Mouse (Mus musculus): ENCODE data around the gene Flot1. TPM values are rescaled to one million over a fixed set of nuclear protein-coding genes. Genes with fewer than 3 reads are reported as not detected.

Gene Flot1
- polyA plus RNA-seq (2015; fragmentation: Nextera tagmentation; extraction: Ambion mirVana) = 88.3 and 93.1 TPM in 2 replicates

GRCm38 (mm10) chr17:35822964-35823937 lies at the start of gene Flot1:
Gene Flot1, plus strand, starts transcription at chr17:35823230.
- peak; percentile 86 for DNase-seq (ENCODE audit: low spot score)

- no peak for DNase-seq (ENCODE audit: low spot score)
Measured at GRCm38 (mm10) chr17:35776811-35777609, 46.0 kb upstream of the Flot1 start.

GRCm38 (mm10) chr17:35778965-35779364 lies 44.1 kb upstream of the Flot1 start:
- DNase-seq (ENCODE audit: low spot score) = no peak

- DNase-seq (ENCODE audit: low spot score) = no peak
Measured at GRCm38 (mm10) chr17:35779466-35780205, 43.4 kb upstream of the Flot1 start.

- no peak for DNase-seq (ENCODE audit: low spot score)
Measured at GRCm38 (mm10) chr17:35780362-35780761, 42.7 kb upstream of the Flot1 start.

GRCm38 (mm10) chr17:35782398-35782797 lies 40.6 kb upstream of the Flot1 start:
- peak; percentile 43 for DNase-seq (ENCODE audit: low spot score)

GRCm38 (mm10) chr17:35782924-35783323 lies 40.1 kb upstream of the Flot1 start:
- DNase-seq (ENCODE audit: low spot score) = no peak

GRCm38 (mm10) chr17:35783944-35784343 lies 39.1 kb upstream of the Flot1 start:
- no peak for DNase-seq (ENCODE audit: low spot score)

- DNase-seq (ENCODE audit: low spot score) = no peak
Measured at GRCm38 (mm10) chr17:35785140-35785539, 37.9 kb upstream of the Flot1 start.

GRCm38 (mm10) chr17:35787493-35787892 lies 35.5 kb upstream of the Flot1 start:
- DNase-seq (ENCODE audit: low spot score) = no peak

GRCm38 (mm10) chr17:35788025-35788424 lies 35.0 kb upstream of the Flot1 start:
- DNase-seq (ENCODE audit: low spot score) = no peak

- no peak for DNase-seq (ENCODE audit: low spot score)
Measured at GRCm38 (mm10) chr17:35790933-35791332, 32.1 kb upstream of the Flot1 start.

- no peak for DNase-seq (ENCODE audit: low spot score)
Measured at GRCm38 (mm10) chr17:35792837-35793236, 30.2 kb upstream of the Flot1 start.

- DNase-seq (ENCODE audit: low spot score) = no peak
Measured at GRCm38 (mm10) chr17:35795099-35795498, 27.9 kb upstream of the Flot1 start.

- no peak for DNase-seq (ENCODE audit: low spot score)
Measured at GRCm38 (mm10) chr17:35795656-35796055, 27.4 kb upstream of the Flot1 start.

GRCm38 (mm10) chr17:35796835-35797234 lies 26.2 kb upstream of the Flot1 start:
- no peak for DNase-seq (ENCODE audit: low spot score)

GRCm38 (mm10) chr17:35800905-35801304 lies 22.1 kb upstream of the Flot1 start:
- no peak for DNase-seq (ENCODE audit: low spot score)

GRCm38 (mm10) chr17:35803020-35803419 lies 20.0 kb upstream of the Flot1 start:
- no peak for DNase-seq (ENCODE audit: low spot score)

- no peak for DNase-seq (ENCODE audit: low spot score)
Measured at GRCm38 (mm10) chr17:35803858-35804399, 19.1 kb upstream of the Flot1 start.

- DNase-seq (ENCODE audit: low spot score) = no peak
Measured at GRCm38 (mm10) chr17:35808073-35808472, 15.0 kb upstream of the Flot1 start.

- no peak for DNase-seq (ENCODE audit: low spot score)
Measured at GRCm38 (mm10) chr17:35809395-35809794, 13.6 kb upstream of the Flot1 start.
